Mouse (Mus musculus) liver, adult 2 months (tissue): Measurements from ENCODE around the gene Arhgef25. TPM values are rescaled to one million over a fixed set of nuclear protein-coding genes. Genes with fewer than 3 reads are reported as not detected.
A peak's percentile ranks its signal among the peaks of the same experiment; 100 is the strongest.

ENCODE experiments used
- DNase-seq: peaks from one replicate; pipeline ENCODE4 v3.0.0-alpha.2; 2011; ENCODE audit warnings: low read depth, low spot score; ENCODE audit errors: extremely low read depth
- H3K27ac ChIP-seq: fragments of 200-500 bp; replicated peaks from 2 replicates; pipeline ENCODE4 v1.5.1; 2012; ENCODE audit warnings: low read depth, mild to moderate bottlenecking, control low read depth, inconsistent platforms, low read length; ENCODE audit not compliant: insufficient read depth
- H3K27me3 ChIP-seq: fragments of 200-500 bp; 2 replicates; pipeline ENCODE4 v1.6.1; 2012; ENCODE audit warnings: mild to moderate bottlenecking, moderate library complexity, low read length, inconsistent platforms; ENCODE audit not compliant: control insufficient read depth, insufficient read depth
- H3K36me3 ChIP-seq: fragments of 200-500 bp; 2 replicates; pipeline ENCODE4 v1.6.1; 2012; ENCODE audit warnings: low read length, inconsistent platforms; ENCODE audit not compliant: control insufficient read depth, insufficient read depth
- H3K4me1 ChIP-seq: fragments of 200-500 bp; 2 replicates; pipeline ENCODE4 v1.6.1; 2011; ENCODE audit warnings: low read length; ENCODE audit not compliant: control insufficient read depth, insufficient read depth
- H3K4me3 ChIP-seq: fragments of 200-500 bp; 2 replicates; pipeline ENCODE4 v1.5.1; 2011; ENCODE audit warnings: low read depth, mild to moderate bottlenecking, control low read depth, low read length, moderate library complexity; ENCODE audit not compliant: insufficient read depth
- H3K79me2 ChIP-seq: fragments of 200-500 bp; 2 replicates; pipeline ENCODE4 v1.6.1; 2012; ENCODE audit warnings: inconsistent platforms, mild to moderate bottlenecking, low read length, moderate library complexity; ENCODE audit not compliant: control insufficient read depth, insufficient read depth
- H3K9ac ChIP-seq: fragments of 200-500 bp; 2 replicates; pipeline ENCODE4 v1.6.1; 2012; ENCODE audit warnings: low read depth, mild to moderate bottlenecking, control low read depth, inconsistent platforms, low read length
- CTCF ChIP-seq: fragments of 200-500 bp; IDR thresholded peaks from 2 replicates; pipeline ENCODE4 v1.5.1; 2011; ENCODE audit warnings: low read depth, low read length, control low read depth
- POLR2A ChIP-seq: fragments of 200-500 bp; IDR thresholded peaks from 2 replicates; pipeline ENCODE4 v1.6.1; 2011; ENCODE audit warnings: low read length, control low read depth; ENCODE audit not compliant: insufficient read depth; ENCODE audit errors: extremely low read depth
- WGBS: fragments of 180-500 bp; shearing (Covaris S2); methylation state at CpG from one replicate; pipeline ENCODE4 v1.1.7; 2018; 5-methylcytosine and 5-hydroxymethylcytosine counted together
- polyA plus RNA-seq: library from polyadenylated mRNA; depleted of rRNA; stranded (reverse); fragments of >200 nt; gene quantifications from 2 replicates; pipeline ENCODE4 v1.2.3, GENCODE M21; 2012
- total RNA-seq: library from RNA; depleted of rRNA; stranded (reverse); fragments of >200 nt; gene quantifications from 2 replicates; pipeline ENCODE4 v1.2.3, GENCODE M21; 2014

Arhgef25 gene
- total and polyA plus RNA-seq, 2 experiments: 0.83 to 1.4 TPM

GRCm38 (mm10) chr10:127217177-127217576 lies 27.3 kb upstream of the Arhgef25 start:
- DNase-seq: no peak
- no peaks in the 10 kb centered on the region for H3K79me2 ChIP-seq
- TF ChIP-seq POLR2A: no peak
- no peak for TF ChIP-seq CTCF

GRCm38 (mm10) chr10:127216456-127216855 lies 26.6 kb upstream of the Arhgef25 start:
- DNase-seq: no peak

More at GRCm38 (mm10) chr10:127217177-127217576, 27.3 kb upstream of the Arhgef25 start:
- H3K27me3 ChIP-seq: no peaks in the 10 kb centered on the region
- no peak overlapping the region for H3K9ac ChIP-seq
- no peak overlapping the region for H3K4me3 ChIP-seq
- H3K27ac ChIP-seq: no peak overlapping the region
- no peaks in the 10 kb centered on the region for H3K4me1 ChIP-seq
- H3K36me3 ChIP-seq: no peaks in the 10 kb centered on the region

GRCm38 (mm10) chr10:127214422-127214803 lies 24.5 kb upstream of the Arhgef25 start:
- no peak for TF ChIP-seq CTCF
- no peak for TF ChIP-seq POLR2A
- DNase-seq: no peak
- Histone ChIP-seq H3K79me2 (peaks cover 10% of the 10 kb centered on the region; the same call in 1 of the 2 replicates), H3K4me3 (no peak overlapping the region), H3K27ac (no peak overlapping the region), H3K27me3 (no peaks in the 10 kb centered on the region), H3K9ac (no peak overlapping the region), H3K36me3 (no peaks in the 10 kb centered on the region), H3K4me1 (peaks cover 6% of the 10 kb centered on the region)
- 19% methylated on average over 1 of the region's 1 CpGs for WGBS

More at GRCm38 (mm10) chr10:127216456-127216855, 26.6 kb upstream of the Arhgef25 start:
- H3K27ac ChIP-seq: no peak overlapping the region
- no peaks in the 10 kb centered on the region for H3K4me1 ChIP-seq
- no peak overlapping the region for H3K4me3 ChIP-seq
- no peak overlapping the region for H3K9ac ChIP-seq
- 98% methylated on average over 11 of the region's 11 CpGs for WGBS
- no peaks in the 10 kb centered on the region for H3K79me2 ChIP-seq
- no peaks in the 10 kb centered on the region for H3K27me3 ChIP-seq
- TF ChIP-seq POLR2A (no peak), CTCF (no peak)
- no peaks in the 10 kb centered on the region for H3K36me3 ChIP-seq

DNA sequence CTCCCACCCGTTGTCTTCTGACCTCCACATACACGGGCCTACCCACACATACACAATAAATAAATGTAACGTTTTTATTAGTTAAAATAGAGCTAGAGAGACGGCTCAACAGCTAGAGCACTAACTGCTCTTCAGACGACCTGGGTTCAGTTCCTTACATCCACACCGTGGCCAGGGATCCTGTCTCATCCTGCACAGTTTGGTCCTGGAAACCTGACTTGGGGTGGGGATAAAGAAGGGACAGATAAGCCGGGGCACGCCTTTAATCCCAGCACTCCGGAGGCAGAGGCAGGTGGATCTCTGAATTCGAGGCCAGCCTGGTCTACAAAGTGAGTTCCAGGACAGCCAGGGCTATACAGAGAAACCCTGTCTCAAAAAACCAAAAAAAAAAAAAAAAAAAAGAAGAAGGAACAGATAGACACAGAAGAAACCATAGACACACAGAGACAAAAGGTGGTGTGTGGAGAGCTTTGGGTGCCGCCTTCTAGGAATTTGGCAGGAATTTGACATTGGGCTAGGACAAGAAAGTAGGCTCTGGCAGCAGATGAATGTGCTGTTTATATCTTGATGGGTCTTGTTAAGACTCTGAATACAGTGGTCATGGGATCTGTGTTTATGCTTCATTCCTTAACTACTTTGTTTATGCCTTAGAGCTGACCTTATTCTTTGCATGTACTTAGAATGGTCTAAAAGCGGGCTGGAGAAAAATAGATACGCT lies 24.0 kb upstream of the Arhgef25 start:
- no peak for TF ChIP-seq POLR2A
- TF ChIP-seq CTCF: no peak
- Histone ChIP-seq H3K4me1 (peaks cover 6% of the 10 kb centered on the region), H3K9ac (no peak overlapping the region), H3K4me3 (no peak overlapping the region), H3K27ac (no peak overlapping the region), H3K79me2 (peaks cover 10% of the 10 kb centered on the region; the same call in 1 of the 2 replicates), H3K27me3 (no peaks in the 10 kb centered on the region), H3K36me3 (no peaks in the 10 kb centered on the region)
- 87% methylated on average over 13 of the region's 13 CpGs for WGBS
- DNase-seq: no peak

DNA sequence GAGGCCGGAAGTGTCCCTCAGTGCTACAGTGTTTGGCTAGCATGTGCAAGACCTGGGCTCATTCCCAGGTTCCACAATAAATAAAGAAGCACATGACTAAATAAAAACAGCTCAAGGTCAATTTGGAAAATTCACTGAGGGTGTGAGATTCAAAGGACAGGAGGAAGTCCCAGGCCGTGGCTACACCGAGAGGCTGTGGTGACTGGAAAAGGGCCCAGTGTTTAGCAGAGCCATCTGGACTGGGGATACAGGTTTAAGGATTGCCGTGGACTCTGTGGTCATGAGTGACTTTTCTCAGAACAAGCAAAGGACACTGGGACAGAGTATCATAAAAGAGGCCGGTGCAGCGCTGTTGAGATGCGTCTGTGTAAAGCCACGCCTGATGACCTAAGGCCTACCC lies 23.4 kb upstream of the Arhgef25 start:
- WGBS: 50% methylated on average over 8 of the region's 8 CpGs
- Histone ChIP-seq H3K4me1 (peaks cover 6% of the 10 kb centered on the region), H3K4me3 (no peak overlapping the region), H3K27me3 (no peaks in the 10 kb centered on the region), H3K9ac (no peak overlapping the region), H3K36me3 (no peaks in the 10 kb centered on the region), H3K27ac (no peak overlapping the region), H3K79me2 (peaks cover 10% of the 10 kb centered on the region; the same call in 1 of the 2 replicates)
- peak; percentile 55 for DNase-seq
- TF ChIP-seq POLR2A (no peak), CTCF (no peak)

DNA sequence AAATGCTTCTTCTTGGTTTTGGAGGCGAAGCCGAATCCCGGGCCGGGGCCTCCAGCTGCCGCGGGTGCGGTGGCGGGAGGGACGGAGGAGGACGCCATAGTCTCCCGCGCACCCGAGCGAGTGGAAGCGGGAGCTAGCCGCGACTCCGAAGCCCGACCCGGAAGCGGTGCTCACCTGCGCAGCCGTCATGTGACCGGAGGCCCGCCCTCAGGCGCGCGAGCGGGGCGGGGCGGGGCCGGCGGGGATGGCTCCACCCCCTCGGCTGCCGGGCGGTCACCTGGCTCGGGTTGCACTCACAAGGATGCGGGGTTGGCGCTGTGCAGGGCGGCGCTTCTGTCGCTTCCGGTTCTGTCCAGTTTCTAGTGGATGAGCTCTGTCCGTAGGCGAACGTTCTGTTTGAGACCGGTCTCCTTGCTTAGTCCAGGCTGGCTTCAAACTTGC lies 21.6 kb upstream of the Arhgef25 start, which contains the start of gene Pip4k2c:
Gene Pip4k2c, minus strand, starts transcription at position 172 of the 441 bp plus-strand sequence.
- WGBS: under 1% methylated on average over 47 of the region's 47 CpGs
- H3K4me1 ChIP-seq: peaks cover 6% of the 10 kb centered on the region
- peaks cover 10% of the 10 kb centered on the region; the same call in 1 of the 2 replicates for H3K79me2 ChIP-seq
- no peaks in the 10 kb centered on the region for H3K36me3 ChIP-seq
- peak within 1 kb of the TSS; percentile 87 for H3K4me3 ChIP-seq
- no peak for TF ChIP-seq CTCF
- TF ChIP-seq POLR2A: peak; percentile 50; the same call in 1 of the 2 replicates
- peak; percentile 77 for DNase-seq
- peak within 1 kb of the TSS; percentile 86 for H3K9ac ChIP-seq
- H3K27ac ChIP-seq: 0 out of 2 replicates have a peak within 1 kb of the TSS, but pooled peaks have one; percentile 24
- no peaks in the 10 kb centered on the region for H3K27me3 ChIP-seq
